Mouse (Mus musculus): ENCODE measurements around the gene Prkcsh.

Gene Prkcsh

DNA sequence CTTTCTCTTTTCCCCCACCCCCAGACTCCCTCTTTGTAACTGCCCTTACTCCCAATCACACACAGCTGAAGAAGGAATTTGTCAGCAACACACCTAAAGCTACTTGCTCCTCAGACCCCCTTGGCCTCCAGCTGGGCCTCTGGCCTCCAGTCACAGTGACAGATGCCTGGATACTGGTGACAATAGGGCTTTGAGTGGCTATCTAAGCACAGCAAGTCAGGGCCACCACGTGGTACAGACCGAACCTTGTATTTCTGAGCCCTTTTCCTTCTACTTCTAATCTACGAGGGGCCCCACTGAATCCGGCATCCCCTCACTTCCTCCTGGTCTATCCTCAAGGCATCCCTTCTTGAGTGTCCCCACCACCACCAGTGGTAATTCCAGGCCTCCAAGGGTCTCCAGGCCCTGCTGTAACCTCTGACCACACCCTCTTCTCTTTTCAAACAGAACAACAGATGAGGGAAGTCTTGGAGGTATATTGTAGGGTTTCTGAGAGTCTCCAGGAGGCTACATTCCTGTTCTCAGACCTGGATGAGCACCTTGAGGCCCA is 47.2 kb downstream of the Prkcsh start:
- no peak for DNase-seq (ENCODE audit: low spot score)

DNA sequence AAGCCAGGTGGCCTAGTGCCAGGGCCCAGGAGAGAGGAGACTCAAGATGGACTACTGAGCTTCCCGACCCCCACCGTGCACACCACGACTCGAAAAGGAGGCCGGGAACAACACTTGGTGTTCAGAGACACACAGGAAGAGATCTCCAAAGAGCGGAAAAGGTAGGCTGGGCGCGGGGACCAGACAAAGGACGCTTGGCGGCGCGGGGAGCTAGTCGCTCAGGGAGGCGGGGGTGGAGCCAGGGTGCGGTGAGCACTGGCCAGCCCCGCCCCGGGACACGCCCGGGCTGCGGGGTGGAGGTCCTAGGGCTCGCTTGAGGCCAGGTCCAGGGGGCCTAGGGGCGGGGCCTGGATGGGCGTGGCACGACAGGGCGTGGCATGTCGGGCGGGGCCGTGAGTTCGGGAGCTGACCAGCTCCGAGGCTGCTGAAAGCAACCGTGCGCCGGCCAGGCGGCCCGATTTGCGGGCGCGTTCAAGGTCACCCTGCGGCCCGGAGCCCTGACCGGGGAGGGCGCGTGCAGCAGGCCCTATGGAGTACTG is 47.8 kb downstream of the Prkcsh start:
- peak; percentile 24 for DNase-seq (ENCODE audit: low spot score)

DNA sequence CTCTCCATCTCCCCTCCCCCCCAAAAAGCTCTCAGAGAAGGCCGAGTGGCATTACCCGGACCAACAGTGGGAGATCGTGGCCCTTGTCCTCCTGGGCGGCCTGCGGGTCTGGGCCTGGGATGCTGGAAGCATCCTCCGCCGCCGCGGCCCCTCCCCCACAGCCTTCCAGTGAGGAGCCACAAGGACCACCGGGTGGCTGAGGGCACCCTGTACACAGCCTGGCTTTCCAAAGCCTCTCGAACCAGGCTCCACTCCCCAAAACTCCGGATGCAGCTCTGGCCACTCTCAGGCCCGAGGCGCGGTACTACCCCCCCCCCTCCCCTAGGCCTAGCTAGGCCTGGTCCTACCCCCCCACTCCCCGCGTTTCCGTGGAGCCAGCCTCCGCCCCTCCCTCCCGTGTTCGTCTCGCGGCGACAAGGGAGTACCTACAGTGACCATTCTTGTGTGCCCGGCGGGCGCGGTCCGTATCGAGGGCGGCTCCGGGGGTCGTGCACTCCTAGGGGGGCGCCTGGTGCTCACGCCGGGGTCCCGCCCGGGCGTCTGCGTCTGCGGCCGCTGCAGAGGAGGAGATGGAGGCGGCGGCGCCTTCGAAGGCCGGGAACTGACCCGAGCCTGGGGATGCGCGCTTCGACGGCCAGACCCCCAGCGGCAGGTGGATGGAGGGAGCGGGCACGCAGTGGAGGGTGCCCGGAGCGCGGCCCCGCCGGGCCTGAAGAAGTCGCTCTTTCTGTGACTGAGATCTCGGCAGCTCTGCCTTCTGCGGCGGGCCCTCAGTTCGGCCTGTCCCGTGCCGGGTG is 48.8 kb downstream of the Prkcsh start:
- no peak for DNase-seq (ENCODE audit: low spot score)

DNA sequence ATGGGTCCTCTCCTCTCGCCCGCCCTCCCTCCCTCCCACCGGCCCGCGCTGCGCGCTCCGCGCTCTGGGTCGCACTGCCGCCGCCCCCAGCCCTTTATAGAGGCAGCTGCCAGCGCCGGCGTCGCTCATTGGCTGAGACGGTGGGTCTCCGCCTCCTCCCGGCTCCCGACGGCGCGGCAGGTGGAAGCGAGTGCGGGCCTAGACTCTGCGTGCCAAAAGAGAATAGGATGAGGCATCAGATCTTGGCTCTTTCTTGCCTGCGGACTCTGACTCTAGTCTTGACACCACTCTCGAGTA is 49.3 kb downstream of the Prkcsh start, which contains the start of gene Elavl3:
Gene Elavl3 (minus strand): TSS at position 66 of the 297 bp plus-strand sequence.
- DNase-seq (ENCODE audit: low spot score) = no peak

DNA sequence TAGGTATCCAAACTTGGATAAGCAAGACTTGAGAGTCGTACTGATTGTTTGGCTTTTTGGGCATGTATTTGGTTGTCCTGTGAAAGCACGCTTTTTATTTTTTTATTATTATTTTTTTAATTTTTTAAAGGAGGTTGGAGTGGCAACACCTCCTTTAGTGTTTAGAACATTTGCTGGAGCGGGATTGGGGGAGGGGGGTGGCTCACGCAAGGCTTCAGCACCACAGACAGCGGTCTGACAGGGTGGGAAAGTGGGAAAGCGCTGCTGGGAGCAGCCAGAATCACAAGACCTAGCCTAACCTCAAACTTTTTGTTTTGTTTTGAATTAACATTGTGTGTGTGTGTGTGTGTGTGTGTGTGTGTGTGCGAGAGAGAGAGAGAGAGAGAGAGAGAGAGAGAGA is 51.1 kb downstream of the Prkcsh start:
- no peak for DNase-seq (ENCODE audit: low spot score)

DNA sequence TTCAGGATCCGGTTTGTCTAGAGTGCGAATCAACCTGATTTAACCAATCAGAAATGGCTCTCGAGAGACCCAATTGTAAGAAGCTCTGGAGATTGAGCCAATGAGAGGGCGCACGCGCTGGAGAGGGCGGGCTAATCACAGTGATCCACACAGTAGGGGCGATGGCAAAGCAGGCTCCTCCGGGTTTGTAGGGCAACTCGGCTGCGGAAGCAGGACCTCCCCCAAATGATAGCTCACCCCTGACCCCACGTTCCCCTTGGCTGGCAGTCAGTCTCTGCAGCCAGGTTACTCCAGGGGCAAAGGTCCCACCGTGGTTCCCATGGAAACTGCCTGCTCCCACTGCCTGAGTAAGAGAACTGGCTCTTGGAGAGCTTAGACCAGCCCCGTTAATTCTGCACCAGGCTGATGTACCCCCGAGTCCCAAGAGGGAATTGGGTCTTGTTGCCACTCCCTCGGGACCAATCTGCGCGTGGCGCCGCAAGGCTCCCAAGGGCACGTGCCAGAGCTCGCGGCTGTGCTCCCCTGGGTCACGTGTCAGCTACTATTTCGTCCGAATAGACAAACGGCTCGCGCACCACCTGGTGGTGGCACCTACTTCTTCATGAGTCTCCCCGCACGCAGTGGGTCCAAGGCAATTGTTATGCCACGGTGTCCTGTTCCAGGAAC is 51.9 kb downstream of the Prkcsh start:
- peak; percentile 67 for DNase-seq (ENCODE audit: low spot score)

DNA sequence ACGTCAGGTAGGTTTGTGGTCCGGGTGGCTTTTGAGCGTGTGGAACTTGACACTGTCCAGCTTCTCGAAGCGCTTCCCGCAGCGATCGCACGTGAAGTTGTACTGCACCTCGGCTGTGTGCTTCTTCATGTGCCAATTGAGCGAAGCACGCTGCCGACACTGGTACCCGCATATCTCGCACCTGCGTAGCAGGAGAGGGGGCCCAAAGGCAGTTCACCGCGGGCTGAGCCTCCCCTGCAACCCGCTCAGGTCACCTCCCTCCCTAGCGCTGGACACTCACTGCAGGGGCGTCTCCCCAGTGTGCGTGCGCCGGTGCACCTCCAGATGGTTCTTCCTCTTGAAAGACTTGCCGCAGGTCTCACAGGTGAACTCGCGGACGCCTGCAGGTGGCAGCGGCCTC is 53.1 kb downstream of the Prkcsh start:
- DNase-seq (ENCODE audit: low spot score) = no peak

DNA sequence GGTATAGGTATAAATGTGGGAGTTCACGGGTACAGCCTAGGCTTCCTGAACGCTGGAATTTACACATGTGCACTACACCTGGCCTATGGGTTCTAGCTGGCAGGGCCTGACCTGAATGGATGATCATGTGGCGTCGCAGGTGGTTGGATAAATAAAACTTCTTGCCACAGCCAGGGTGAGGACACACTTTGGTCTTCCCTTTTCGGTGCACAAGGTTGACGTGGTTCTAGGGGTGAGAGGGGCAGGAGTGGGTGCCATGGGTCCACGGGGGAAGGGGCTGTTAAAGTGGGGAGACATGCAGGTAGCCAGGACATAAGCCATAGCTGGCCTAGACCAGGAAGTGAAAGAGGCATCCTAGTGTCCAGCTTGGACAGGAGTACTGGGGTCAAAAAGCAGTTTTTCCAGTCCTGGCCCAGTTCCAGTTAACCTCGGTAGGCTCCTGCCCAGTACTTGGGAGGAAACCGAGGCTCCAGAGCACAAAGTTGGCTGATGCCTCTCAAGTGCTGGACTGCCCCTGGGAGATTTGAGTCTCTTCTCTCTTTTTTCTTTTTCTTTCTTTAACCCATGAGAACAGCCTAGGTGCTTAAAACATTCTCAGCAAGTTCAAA is 53.8 kb downstream of the Prkcsh start:
- no peak for DNase-seq (ENCODE audit: low spot score)

DNA sequence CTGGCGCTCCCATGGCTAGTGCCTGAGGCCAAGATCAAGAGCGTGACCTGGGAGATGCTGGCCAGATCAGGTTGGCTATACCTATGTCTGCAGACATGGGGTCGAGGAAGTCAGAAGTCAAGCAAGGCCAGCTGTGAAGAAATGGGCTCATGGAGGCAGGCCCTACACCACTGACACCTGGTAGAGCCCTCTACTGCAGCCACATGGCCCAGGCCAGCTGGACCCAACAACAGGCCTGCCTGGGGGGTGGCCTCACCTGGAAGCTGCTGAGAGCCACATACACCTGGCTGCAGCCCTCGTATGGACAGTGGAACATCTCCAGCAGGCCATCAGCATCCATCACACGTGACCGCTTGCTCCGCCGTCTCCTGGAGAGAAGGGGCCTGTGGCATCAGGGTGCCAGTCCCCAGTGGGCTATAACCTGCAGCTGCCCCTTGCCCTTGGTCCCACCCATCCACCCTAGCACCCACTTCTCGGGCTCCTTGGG is 54.5 kb downstream of the Prkcsh start:
- no peak for DNase-seq (ENCODE audit: low spot score)

DNA sequence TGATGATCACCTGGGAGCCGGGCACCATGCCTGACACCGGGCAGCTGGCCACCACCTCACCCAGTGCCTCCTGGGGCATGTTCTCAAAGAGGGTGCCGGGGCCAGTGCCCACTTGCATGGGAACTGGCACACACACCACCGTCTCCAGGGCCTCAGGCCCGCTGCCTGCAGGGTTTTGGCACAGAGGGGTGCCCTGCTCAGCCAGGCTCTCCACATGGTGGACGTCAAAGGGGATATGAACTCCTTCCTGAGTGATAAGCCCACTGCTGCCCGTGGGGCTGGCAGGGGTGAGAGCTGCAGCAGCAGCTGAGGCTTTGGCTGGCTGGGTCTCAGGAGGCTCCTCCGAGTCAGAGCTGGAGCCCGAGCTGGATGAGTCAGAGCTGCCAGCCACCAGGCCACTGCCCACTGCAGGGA is 55.4 kb downstream of the Prkcsh start:
- DNase-seq (ENCODE audit: low spot score) = no peak

DNA sequence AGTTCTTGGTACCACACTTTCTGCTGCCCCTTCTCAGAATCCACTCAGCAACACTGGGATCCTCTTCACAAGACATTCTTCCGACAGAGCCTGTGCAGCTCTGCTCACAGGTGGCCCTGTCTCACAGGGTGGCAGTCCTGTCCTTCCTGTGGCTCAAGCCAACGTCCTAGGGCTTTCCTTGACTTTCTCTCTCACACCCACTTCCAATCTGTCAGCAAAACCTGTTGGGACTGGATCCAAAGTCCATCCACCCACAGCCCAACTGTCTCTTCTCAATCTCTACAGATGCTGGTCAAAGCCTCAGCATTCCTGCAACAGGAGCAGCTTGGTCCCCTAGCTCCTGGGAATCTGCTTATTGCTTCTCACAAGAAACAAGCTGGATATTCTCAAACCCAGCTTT is 58.7 kb downstream of the Prkcsh start:
- no peak for DNase-seq (ENCODE audit: low spot score)

Data from T-cell, adult 2 months (primary cell).